Mouse (Mus musculus) spleen, adult 2 months (tissue): ENCODE measurements around the gene Ust. TPM values are rescaled to one million over a fixed set of nuclear protein-coding genes. Genes with fewer than 3 reads are reported as not detected.

Experiments
- DNase-seq, 2 experiments: peaks; one replicate each; pipeline versions ENCODE4 v3.0.0 to v3.0.0-alpha.2; 2012 to 2021; ENCODE audit warnings: low spot score in 2 of 2, low read depth in 1 of 2
- H3K27ac ChIP-seq: fragments of 200-500 bp; 2 replicates; pipeline ENCODE4 v1.5.1; 2012; ENCODE audit warnings: low read length, inconsistent platforms; ENCODE audit not compliant: insufficient read depth
- H3K27me3 ChIP-seq: fragments of 200-500 bp; 2 replicates; pipeline ENCODE4 v1.6.1; 2012; ENCODE audit warnings: mild to moderate bottlenecking, moderate library complexity, low read length, inconsistent platforms; ENCODE audit not compliant: control insufficient read depth, insufficient read depth
- H3K36me3 ChIP-seq: fragments of 200-500 bp; 2 replicates; pipeline ENCODE4 v1.6.1; 2012; ENCODE audit warnings: mild to moderate bottlenecking, low read length, inconsistent platforms; ENCODE audit not compliant: control insufficient read depth, insufficient read depth
- H3K4me1 ChIP-seq: fragments of 200-500 bp; 2 replicates; pipeline ENCODE4 v1.6.1; 2011; ENCODE audit warnings: inconsistent platforms; ENCODE audit not compliant: control insufficient read depth, insufficient read depth, insufficient read length
- H3K4me3 ChIP-seq: fragments of 200-500 bp; 2 replicates; pipeline ENCODE4 v1.5.1; 2011; ENCODE audit warnings: mild to moderate bottlenecking, inconsistent platforms; ENCODE audit not compliant: insufficient read depth, insufficient read length; ENCODE audit errors: extremely low read depth
- CTCF ChIP-seq: fragments of 200-500 bp; IDR thresholded peaks from 2 replicates; pipeline ENCODE4 v1.5.1; 2011; ENCODE audit warnings: mild to moderate bottlenecking, inconsistent platforms; ENCODE audit not compliant: insufficient read depth, insufficient read length, insufficient replicate concordance; ENCODE audit errors: extremely low read depth
- POLR2A ChIP-seq: fragments of 200-500 bp; IDR thresholded peaks from 2 replicates; pipeline ENCODE4 v1.6.1; 2011; ENCODE audit warnings: low read depth, low read length, inconsistent platforms
- WGBS: fragments of 180-500 bp; shearing (Covaris S2); methylation state at CpG from one replicate; pipeline ENCODE4 v1.1.7; 2018; 5-methylcytosine and 5-hydroxymethylcytosine counted together
- polyA plus RNA-seq: library from polyadenylated mRNA; depleted of rRNA; stranded (reverse); fragments of >200 nt; gene quantifications from 2 replicates; pipeline ENCODE4 v1.2.3, GENCODE M21; 2012

Gene Ust
- polyA plus RNA-seq, 1 experiment = 1.9 TPM

- peaks cover 13% of the 10 kb centered on the region; the same call in 1 of the 2 replicates for H3K27me3 ChIP-seq
- peaks cover 10% of the 10 kb centered on the region for H3K4me1 ChIP-seq
- TF ChIP-seq POLR2A (no peak), CTCF (no peak)
- no peaks in the 10 kb centered on the region for H3K36me3 ChIP-seq
- no peak for DNase-seq
- WGBS = 2% methylated on average over 26 of the region's 26 CpGs
- H3K4me3 ChIP-seq = peak overlapping the region; percentile 83
- H3K27ac ChIP-seq = no peak overlapping the region
Observed at GRCm38 (mm10) chr10:8517591-8518140, 959 bp downstream of the Ust start.

- H3K27me3 ChIP-seq = peaks cover 13% of the 10 kb centered on the region; the same call in 1 of the 2 replicates
Observed at GRCm38 (mm10) chr10:8516916-8517524, 1.6 kb downstream of the Ust start.

GRCm38 (mm10) chr10:8513690-8514089 lies 4.9 kb downstream of the Ust start:
- H3K4me3 ChIP-seq = no peak overlapping the region
- no peak overlapping the region for H3K27ac ChIP-seq
- H3K36me3 ChIP-seq = no peaks in the 10 kb centered on the region
- DNase-seq = no peak
- TF ChIP-seq POLR2A = no peak
- no peak for TF ChIP-seq CTCF
- peaks cover 7% of the 10 kb centered on the region for H3K4me1 ChIP-seq
- WGBS = 75% methylated on average over 3 of the region's 3 CpGs
- peaks cover 10% of the 10 kb centered on the region; the same call in 1 of the 2 replicates for H3K27me3 ChIP-seq

More at GRCm38 (mm10) chr10:8516916-8517524, 1.6 kb downstream of the Ust start:
- Histone ChIP-seq H3K4me3 (peak overlapping the region; percentile 83; the same call in 1 of the 2 replicates), H3K27ac (no peak overlapping the region), H3K36me3 (no peaks in the 10 kb centered on the region), H3K4me1 (peaks cover 10% of the 10 kb centered on the region)
- DNase-seq = no peak
- TF ChIP-seq CTCF (no peak), POLR2A (no peak)
- 9% methylated on average over 9 of the region's 9 CpGs for WGBS

GRCm38 (mm10) chr10:8512222-8512621 lies 6.4 kb downstream of the Ust start:
- Histone ChIP-seq H3K36me3 (no peaks in the 10 kb centered on the region), H3K27ac (no peak overlapping the region), H3K4me3 (no peak overlapping the region), H3K27me3 (0 out of 2 replicates have a peak, but pooled peaks cover 1% of the 10 kb centered on the region), H3K4me1 (peaks cover 2% of the 10 kb centered on the region; the same call in 1 of the 2 replicates)
- WGBS = 86% methylated on average over 6 of the region's 6 CpGs
- no peak for TF ChIP-seq CTCF
- no peak for TF ChIP-seq POLR2A
- DNase-seq = no peak

- no peak overlapping the region for H3K4me3 ChIP-seq
- no peak for TF ChIP-seq POLR2A
- TF ChIP-seq CTCF = no peak
- no peak for DNase-seq
- no peak overlapping the region for H3K27ac ChIP-seq
- no peaks in the 10 kb centered on the region for H3K27me3 ChIP-seq
- 76% methylated on average over 8 of the region's 8 CpGs for WGBS
- H3K4me1 ChIP-seq = peaks cover 2% of the 10 kb centered on the region; the same call in 1 of the 2 replicates
- H3K36me3 ChIP-seq = no peaks in the 10 kb centered on the region
Observed at GRCm38 (mm10) chr10:8511760-8512159, 6.9 kb downstream of the Ust start.

- WGBS = 16% methylated on average over 3 of the region's 3 CpGs
- no peaks in the 10 kb centered on the region for H3K36me3 ChIP-seq
- TF ChIP-seq CTCF = no peak
- no peak for TF ChIP-seq POLR2A
- H3K27me3 ChIP-seq = no peaks in the 10 kb centered on the region
- H3K27ac ChIP-seq = peak overlapping the region; percentile 52; the same call in 1 of the 2 replicates
- H3K4me3 ChIP-seq = no peak overlapping the region
- DNase-seq = no peak
- H3K4me1 ChIP-seq = peaks cover 2% of the 10 kb centered on the region; the same call in 1 of the 2 replicates
Observed at GRCm38 (mm10) chr10:8506247-8506573, 12.4 kb downstream of the Ust start.

- DNase-seq = peak in 1 of 2 experiments; percentile 63
- Histone ChIP-seq H3K4me3 (no peak overlapping the region), H3K4me1 (peaks cover 2% of the 10 kb centered on the region; the same call in 1 of the 2 replicates), H3K36me3 (no peaks in the 10 kb centered on the region), H3K27ac (peak overlapping the region; percentile 33; the same call in 1 of the 2 replicates), H3K27me3 (no peaks in the 10 kb centered on the region)
- WGBS = 14% methylated on average over 13 of the region's 13 CpGs
- TF ChIP-seq POLR2A = no peak
- TF ChIP-seq CTCF = no peak
Observed at GRCm38 (mm10) chr10:8505346-8506246, 13.0 kb downstream of the Ust start.
